7 mouse cellular contexts compared by ENCODE assay signal in genomic region chr4:83656571-83656970, GRCm38 (mm10).
A peak's percentile ranks its signal among the peaks of the same experiment; 100 is the strongest.
DNase-seq lines count a peak whose midpoint lies in the region; ATAC-seq and TF ChIP-seq lines count a peak whose summit lies in the region.

No protein-coding gene starts in this region.

- 30% methylated on average over 10 of the region's 10 CpGs for WGBS in heart, postnatal 0 days
- WGBS in limb, embryonic 10.5 days, result 3% methylated on average over 10 of the region's 10 CpGs
- 11% methylated on average over 10 of the region's 10 CpGs for WGBS in neural tube, embryonic 15.5 days

- H3K4me3 ChIP-seq in heart, postnatal 0 days (ENCODE audit: low read depth, low read length), result no peak overlapping the region
- H3K4me3 ChIP-seq in limb, embryonic 10.5 days, result peak overlapping the region; percentile 12; the same call in 1 of the 2 replicates
- peak overlapping the region; percentile 12 for H3K4me3 ChIP-seq in neural tube, embryonic 15.5 days (replicated peaks)

- peak; percentile 62 for DNase-seq in adrenal gland, adult 2 months
- peak; percentile 82 for DNase-seq in brain, embryonic 14.5 days (ENCODE audit: low read depth)
- DNase-seq in heart, postnatal 0 days (ENCODE audit: low spot score), result no peak
- peak; percentile 43 for DNase-seq in limb, embryonic 10.5 days (ENCODE audit: low spot score)
- no peak for DNase-seq in MN1 (ENCODE audit: low spot score)
- no peak for DNase-seq in right cerebral cortex, postnatal 25 days

- peaks cover 5% of the 10 kb centered on the region; the same call in 1 of the 2 replicates for H3K4me1 ChIP-seq in heart, postnatal 0 days (ENCODE audit: control insufficient read depth, insufficient read depth)
- peaks cover 23% of the 10 kb centered on the region for H3K4me1 ChIP-seq in limb, embryonic 10.5 days
- H3K4me1 ChIP-seq in neural tube, embryonic 15.5 days, result peaks cover 9% of the 10 kb centered on the region

- H3K9me3 ChIP-seq in heart, postnatal 0 days (replicated peaks; ENCODE audit: control insufficient read depth, low read length), result no peaks in the 10 kb centered on the region
- H3K9me3 ChIP-seq in limb, embryonic 10.5 days (replicated peaks), result no peaks in the 10 kb centered on the region
- no peaks in the 10 kb centered on the region for H3K9me3 ChIP-seq in neural tube, embryonic 15.5 days (replicated peaks)

- no peak for TF ChIP-seq CTCF in brain, embryonic 14.5 days (IDR thresholded peaks at IDR 0.05; ENCODE audit: borderline replicate concordance, extremely low read depth, insufficient read depth, insufficient read length)
- no peak for TF ChIP-seq CTCF in heart, postnatal 0 days (IDR thresholded peaks at IDR 0.05; ENCODE audit: low read depth)

- no peaks in the 10 kb centered on the region for H3K27me3 ChIP-seq in heart, postnatal 0 days (ENCODE audit: control insufficient read depth, insufficient read depth, low read length)
- no peaks in the 10 kb centered on the region for H3K27me3 ChIP-seq in limb, embryonic 10.5 days (ENCODE audit: low read depth, poor library complexity, severe bottlenecking)
- H3K27me3 ChIP-seq in neural tube, embryonic 15.5 days (replicated peaks), result no peaks in the 10 kb centered on the region

- H3K27ac ChIP-seq in heart, postnatal 0 days (ENCODE audit: low read depth), result peak overlapping the region; percentile 15; the same call in 1 of the 2 replicates
- peak overlapping the region; percentile 27; the same call in 1 of the 2 replicates for H3K27ac ChIP-seq in limb, embryonic 10.5 days
- peak overlapping the region; percentile 8 for H3K27ac ChIP-seq in neural tube, embryonic 15.5 days (replicated peaks)

- no peak for TF ChIP-seq EP300 in heart, postnatal 0 days (IDR thresholded peaks at IDR 0.05; ENCODE audit: low read depth)

- H3K9ac ChIP-seq in heart, postnatal 0 days (replicated peaks; ENCODE audit: low read depth, low read length), result no peak overlapping the region
- no peak overlapping the region for H3K9ac ChIP-seq in neural tube, embryonic 15.5 days (replicated peaks)

- peak overlapping the region; percentile 13; the same call in 1 of the 2 replicates for H3K4me2 ChIP-seq in heart, postnatal 0 days (ENCODE audit: low read depth, low read length)
- peak overlapping the region; percentile 49 for H3K4me2 ChIP-seq in neural tube, embryonic 15.5 days

- no peak for TF ChIP-seq POLR2A in brain, embryonic 14.5 days (IDR thresholded peaks at IDR 0.05; ENCODE audit: borderline replicate concordance, extremely low read depth, insufficient read depth, insufficient read length, poor library complexity, severe bottlenecking)

- no peaks in the 10 kb centered on the region for H3K36me3 ChIP-seq in heart, postnatal 0 days (replicated peaks; ENCODE audit: control insufficient read depth, insufficient read depth, low read length)
- no peaks in the 10 kb centered on the region for H3K36me3 ChIP-seq in limb, embryonic 10.5 days
- no peaks in the 10 kb centered on the region for H3K36me3 ChIP-seq in neural tube, embryonic 15.5 days

- peak; percentile 36; the same call in 1 of the 2 replicates for ATAC-seq in heart, postnatal 0 days (ENCODE audit: insufficient read depth, low read depth)
- ATAC-seq in neural tube, embryonic 15.5 days (ENCODE audit: low FRiP score), result peak; percentile 86; the same call in 1 of the 2 replicates

Comparison
In these comparisons a context has a peak if more than half of its experiments do, and no peak if none do; other contexts are left out.
1. DNase-seq: peak in adrenal gland, adult 2 months (single experiment), brain, embryonic 14.5 days (single experiment) and limb, embryonic 10.5 days (single experiment); none in heart, postnatal 0 days (single experiment), MN1 (single experiment) and right cerebral cortex, postnatal 25 days (single experiment).
2. Peak in every context shown above with its lines, with median percentiles within 50 percentile points of each other: H3K27ac ChIP-seq.